Mouse (Mus musculus) forebrain, postnatal 0 days (tissue): ENCODE measurements around the gene Peli2. TPM values are rescaled to one million over a fixed set of nuclear protein-coding genes. Genes with fewer than 3 reads are reported as not detected.

ENCODE experiments used
- ATAC-seq: fragments of 200-750 bp; cut with Nextera tagmentation; 2 replicates; pipeline ENCODE4 v1.8.0; 2017; ENCODE audit warnings: mild to moderate bottlenecking, moderate library complexity
- DNase-seq: peaks from one replicate; pipeline ENCODE4 v3.0.0-alpha.2; 2015
- H3K27ac ChIP-seq: fragments of 300-500 bp; sonication (generic); 2 replicates; pipeline ENCODE4 v1.5.1; 2014; ENCODE audit warnings: low read depth, mild to moderate bottlenecking, antibody characterized with exemption, low read length, moderate library complexity, mixed read lengths
- H3K27me3 ChIP-seq: fragments of 300-500 bp; sonication (generic); 2 replicates; pipeline ENCODE4 v1.6.1; 2014; ENCODE audit warnings: mild to moderate bottlenecking, low read length, mixed read lengths; ENCODE audit not compliant: insufficient read depth
- H3K36me3 ChIP-seq: fragments of 300-500 bp; sonication (generic); 2 replicates; pipeline ENCODE4 v1.6.1; 2014; ENCODE audit warnings: mild to moderate bottlenecking, moderate library complexity; ENCODE audit not compliant: insufficient read depth
- H3K4me1 ChIP-seq: fragments of 300-500 bp; sonication (generic); 2 replicates; pipeline ENCODE4 v1.6.1; 2014; ENCODE audit warnings: antibody characterized with exemption; ENCODE audit not compliant: insufficient read depth
- H3K4me2 ChIP-seq: fragments of 300-500 bp; sonication (generic); 2 replicates; pipeline ENCODE4 v1.6.1; 2014; ENCODE audit warnings: low read depth, mild to moderate bottlenecking, moderate library complexity
- H3K4me3 ChIP-seq: fragments of 300-500 bp; sonication (generic); 2 replicates; pipeline ENCODE4 v1.5.1; 2014; ENCODE audit warnings: low read depth, low read length, mixed read lengths
- H3K9ac ChIP-seq: fragments of 300-500 bp; sonication (generic); 2 replicates; pipeline ENCODE4 v1.6.1; 2014; ENCODE audit warnings: mild to moderate bottlenecking
- H3K9me3 ChIP-seq: fragments of 300-500 bp; sonication (generic); 2 replicates; pipeline ENCODE4 v1.6.1; 2016; ENCODE audit warnings: low read length
- CTCF ChIP-seq: sonication (generic); IDR thresholded peaks from 2 replicates; pipeline ENCODE4 v1.5.1; 2016; ENCODE audit warnings: antibody characterized with exemption, control low read depth, low read depth
- WGBS: fragments of 180-500 bp; shearing (Covaris S2); extraction: QIAGEN DNeasy Blood & Tissue Kit; methylation state at CpG from one replicate; pipeline ENCODE4 v1.1.7; 2014; 5-methylcytosine and 5-hydroxymethylcytosine counted together
- polyA plus RNA-seq: library from polyadenylated mRNA; unstranded; fragments of >200 nt; fragmentation: Nextera tagmentation; extraction: Ambion mirVana; gene quantifications from 2 replicates; pipeline ENCODE4 v1.2.1, GENCODE M21; 2015
- total RNA-seq: library from RNA; depleted of rRNA; stranded (reverse); fragments of >200 nt; gene quantifications from 2 replicates; pipeline ENCODE4 v1.2.3, GENCODE M21; 2014

Gene Peli2
- total and polyA plus RNA-seq, 2 experiments from 2014 or later, result 6.6 to 16.4 TPM

DNA sequence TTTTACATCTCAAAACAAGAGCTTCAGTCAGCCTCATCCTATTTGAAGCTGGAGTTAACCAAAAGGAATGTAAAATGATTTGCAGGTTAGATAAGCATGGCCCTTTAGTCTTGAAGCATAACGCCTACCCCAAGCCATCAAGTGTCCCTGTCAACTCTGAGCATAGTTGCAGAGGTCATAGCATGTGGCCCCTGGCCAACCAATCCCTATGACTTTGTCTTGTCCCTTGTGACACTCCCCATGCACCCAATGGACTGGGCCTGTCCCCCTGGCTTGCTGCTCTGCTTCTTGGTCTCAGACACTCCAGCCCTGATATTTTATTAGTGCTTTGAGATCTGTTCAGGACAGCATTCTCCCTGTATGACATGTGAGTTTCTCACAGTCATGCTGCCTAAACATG lies 30.3 kb downstream of the Peli2 start:
- WGBS, result 86% methylated on average over 1 of the region's 1 CpGs
- DNase-seq (no peak), ATAC-seq (no peak)

DNA sequence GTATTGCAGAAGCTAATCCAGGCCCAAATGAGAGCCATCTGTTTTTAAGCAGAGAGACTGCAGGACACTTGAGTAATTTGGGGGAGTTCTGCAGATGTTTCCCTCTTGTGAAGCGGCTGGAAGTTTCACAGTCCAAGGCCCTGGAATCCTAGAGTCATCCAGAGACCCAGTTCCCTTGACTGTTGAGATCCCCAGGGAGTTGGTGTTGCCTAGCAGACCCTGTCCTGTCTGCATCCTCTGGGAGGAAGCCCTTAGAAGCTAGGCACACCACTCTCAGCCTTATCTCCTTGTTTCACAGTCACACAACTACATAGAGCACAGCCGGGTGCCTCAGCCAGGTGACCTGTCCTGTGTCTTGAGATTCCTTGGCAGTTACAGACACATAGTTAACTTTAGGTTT lies 30.9 kb downstream of the Peli2 start:
- Histone ChIP-seq H3K27ac (no peak overlapping the region), H3K9ac (no peak overlapping the region), H3K4me1 (no peaks in the 10 kb centered on the region), H3K4me3 (no peak overlapping the region), H3K4me2 (no peak overlapping the region), H3K27me3 (no peaks in the 10 kb centered on the region), H3K9me3 (no peaks in the 10 kb centered on the region), H3K36me3 (no peaks in the 10 kb centered on the region)
- 94% methylated on average over 2 of the region's 2 CpGs for WGBS
- DNase-seq (no peak), ATAC-seq (no peak)
- no peak for TF ChIP-seq CTCF

More for the DNA sequence above, 30.3 kb downstream of the Peli2 start:
- no peak overlapping the region for H3K9ac ChIP-seq
- H3K4me1 ChIP-seq, result no peaks in the 10 kb centered on the region
- no peak overlapping the region for H3K4me3 ChIP-seq
- H3K27me3 ChIP-seq, result no peaks in the 10 kb centered on the region
- no peaks in the 10 kb centered on the region for H3K36me3 ChIP-seq
- no peaks in the 10 kb centered on the region for H3K9me3 ChIP-seq
- no peak for TF ChIP-seq CTCF
- no peak overlapping the region for H3K27ac ChIP-seq
- H3K4me2 ChIP-seq, result no peak overlapping the region

DNA sequence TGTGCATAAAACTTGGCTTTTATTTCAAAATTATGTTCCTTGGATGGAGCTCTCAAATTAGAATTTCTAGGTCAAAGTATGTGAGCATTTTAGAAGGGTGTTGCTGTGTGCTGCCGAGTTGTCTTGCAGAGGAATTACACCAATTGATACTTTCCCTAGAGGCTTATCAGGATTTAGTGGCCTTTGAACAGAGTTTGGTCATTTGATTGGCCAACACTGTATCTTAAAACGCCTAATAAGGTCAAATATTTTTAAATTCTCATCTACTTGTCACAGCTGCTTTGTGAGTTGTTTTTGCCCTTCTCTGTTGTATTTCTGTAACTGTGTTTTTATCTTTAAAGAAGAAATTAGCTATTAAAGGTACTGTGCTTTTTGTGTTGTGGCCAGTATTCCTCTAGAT lies 32.4 kb downstream of the Peli2 start:
- DNase-seq (no peak), ATAC-seq (no peak)
- H3K4me3 ChIP-seq, result no peak overlapping the region
- H3K9ac ChIP-seq, result no peak overlapping the region
- no peak overlapping the region for H3K27ac ChIP-seq
- 77% methylated on average over 2 of the region's 2 CpGs for WGBS
- no peaks in the 10 kb centered on the region for H3K27me3 ChIP-seq
- no peak overlapping the region for H3K4me2 ChIP-seq
- H3K9me3 ChIP-seq, result no peaks in the 10 kb centered on the region
- no peaks in the 10 kb centered on the region for H3K4me1 ChIP-seq
- no peak for TF ChIP-seq CTCF
- H3K36me3 ChIP-seq, result no peaks in the 10 kb centered on the region

DNA sequence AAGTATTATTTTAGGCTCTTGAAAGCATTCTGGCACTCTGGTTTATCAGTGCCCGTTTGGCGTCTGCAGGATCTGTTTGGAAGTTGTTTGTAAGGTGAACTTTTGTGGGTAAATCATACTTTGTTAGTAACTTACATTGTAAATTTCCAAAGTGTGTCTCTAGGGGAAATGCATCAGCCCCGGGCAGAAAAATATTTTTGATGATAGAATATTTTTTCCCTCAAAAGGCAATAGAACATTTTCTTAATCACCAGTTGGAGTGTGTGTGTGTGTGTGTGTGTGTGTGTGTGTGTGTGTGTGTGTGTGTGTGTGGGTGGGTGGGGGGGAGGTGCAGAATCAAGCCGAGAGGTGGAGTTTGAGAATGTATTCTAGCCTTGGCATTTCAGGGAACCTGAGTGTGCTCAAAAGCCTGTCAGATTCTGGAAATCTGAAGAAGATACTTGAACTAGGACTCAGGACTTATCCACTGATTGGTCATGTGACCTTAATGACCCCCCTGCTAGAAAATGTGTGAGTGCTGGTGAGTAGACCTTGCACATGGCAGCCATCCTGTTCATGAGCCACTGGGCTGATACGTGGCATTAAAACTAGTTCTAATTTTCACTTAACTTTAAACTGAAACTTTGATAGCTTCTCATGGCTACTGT lies 33.4 kb downstream of the Peli2 start:
- DNase-seq (no peak), ATAC-seq (no peak)
- no peak for TF ChIP-seq CTCF
- Histone ChIP-seq H3K4me3 (no peak overlapping the region), H3K9me3 (no peaks in the 10 kb centered on the region), H3K36me3 (no peaks in the 10 kb centered on the region), H3K9ac (no peak overlapping the region), H3K27me3 (no peaks in the 10 kb centered on the region), H3K27ac (no peak overlapping the region), H3K4me1 (no peaks in the 10 kb centered on the region), H3K4me2 (no peak overlapping the region)
- 87% methylated on average over 5 of the region's 5 CpGs for WGBS

DNA sequence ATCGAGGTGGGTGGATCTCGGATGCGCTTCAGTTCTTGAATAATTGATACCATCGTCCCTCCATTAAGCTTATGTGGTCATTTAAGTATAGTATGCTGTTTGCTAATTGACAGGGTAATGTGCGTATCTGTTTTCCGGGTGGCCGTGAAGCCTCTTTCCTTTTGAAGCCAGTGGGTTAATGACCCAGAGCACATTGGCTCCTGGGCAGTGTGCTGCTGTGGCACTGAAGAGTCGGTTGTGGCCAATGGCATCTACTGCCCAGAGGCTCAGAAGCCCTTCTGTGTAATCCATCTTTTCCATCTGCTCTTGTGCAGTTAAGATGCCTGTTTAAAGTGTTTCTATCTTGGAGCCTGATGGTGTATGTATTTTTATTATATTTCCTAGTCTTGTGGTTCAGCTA lies 34.0 kb downstream of the Peli2 start:
- H3K9me3 ChIP-seq, result no peaks in the 10 kb centered on the region
- no peak overlapping the region for H3K27ac ChIP-seq
- H3K4me2 ChIP-seq, result no peak overlapping the region
- TF ChIP-seq CTCF, result no peak
- WGBS, result 77% methylated on average over 8 of the region's 8 CpGs
- no peaks in the 10 kb centered on the region for H3K27me3 ChIP-seq
- H3K4me3 ChIP-seq, result no peak overlapping the region
- DNase-seq (no peak), ATAC-seq (no peak)
- no peaks in the 10 kb centered on the region for H3K4me1 ChIP-seq
- H3K36me3 ChIP-seq, result no peaks in the 10 kb centered on the region
- H3K9ac ChIP-seq, result no peak overlapping the region

DNA sequence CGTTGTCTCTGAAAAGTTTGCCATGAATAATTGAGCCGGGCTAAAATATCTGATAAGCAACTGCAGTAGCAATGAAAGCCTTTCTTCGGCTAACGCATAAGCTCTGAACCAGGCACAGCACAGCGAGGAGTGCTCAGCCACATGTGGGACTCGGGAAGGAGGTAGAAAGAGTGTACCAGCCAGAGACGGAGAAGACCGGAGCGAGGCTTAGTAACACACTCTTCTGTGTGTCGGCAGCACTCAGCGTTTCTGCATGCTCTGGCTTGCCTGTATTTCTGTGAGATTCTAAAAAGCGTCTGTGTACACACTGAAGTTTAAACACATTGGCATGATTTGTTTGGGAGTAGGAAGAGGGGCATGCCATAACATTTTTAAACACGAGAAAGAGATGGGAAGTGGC lies 34.5 kb downstream of the Peli2 start:
- no peak for TF ChIP-seq CTCF
- H3K4me1 ChIP-seq, result no peaks in the 10 kb centered on the region
- no peaks in the 10 kb centered on the region for H3K27me3 ChIP-seq
- ATAC-seq (no peak), DNase-seq (no peak)
- no peak overlapping the region for H3K4me2 ChIP-seq
- H3K27ac ChIP-seq, result no peak overlapping the region
- H3K36me3 ChIP-seq, result no peaks in the 10 kb centered on the region
- no peaks in the 10 kb centered on the region for H3K9me3 ChIP-seq
- 72% methylated on average over 13 of the region's 13 CpGs for WGBS
- H3K4me3 ChIP-seq, result no peak overlapping the region
- H3K9ac ChIP-seq, result no peak overlapping the region

DNA sequence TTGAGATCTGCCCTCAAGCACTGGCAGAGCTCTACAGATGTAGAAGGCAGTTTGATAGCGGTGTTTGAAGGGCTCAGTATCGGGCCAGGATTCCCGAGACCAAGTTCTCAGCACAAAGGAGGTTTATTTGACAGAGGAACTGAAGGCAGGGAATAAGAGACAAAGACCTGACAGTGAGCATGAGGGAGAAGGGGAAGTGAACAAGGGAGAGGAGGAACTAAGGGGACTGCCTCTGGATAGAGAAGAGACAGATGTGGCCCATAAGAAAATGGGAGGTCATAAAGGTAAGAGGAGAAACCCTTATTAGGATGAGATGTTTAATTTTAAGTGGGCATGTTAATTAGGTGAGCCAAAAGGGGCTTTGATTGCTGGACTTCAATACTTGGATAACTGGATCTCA lies 36.5 kb downstream of the Peli2 start:
- no peak for DNase-seq
- WGBS, result 78% methylated on average over 3 of the region's 3 CpGs
- H3K4me1 ChIP-seq, result no peaks in the 10 kb centered on the region
- H3K27me3 ChIP-seq, result no peaks in the 10 kb centered on the region
- no peak overlapping the region for H3K4me2 ChIP-seq
- no peak overlapping the region for H3K27ac ChIP-seq
- no peaks in the 10 kb centered on the region for H3K36me3 ChIP-seq
- TF ChIP-seq CTCF, result no peak
- no peaks in the 10 kb centered on the region for H3K9me3 ChIP-seq
- no peak overlapping the region for H3K9ac ChIP-seq
- ATAC-seq, result no peak
- no peak overlapping the region for H3K4me3 ChIP-seq
